Mouse (Mus musculus): ENCODE results near the gene Ugt2a3. TPM values are rescaled to one million over a fixed set of nuclear protein-coding genes. Genes with fewer than 3 reads are reported as not detected.
A peak's percentile ranks its signal among the peaks of the same experiment; 100 is the strongest.
"Not testable (repeated sequence)": the region's sequence is repeated elsewhere in the genome, so short reads cannot be mapped to it uniquely, and the experiment has no call there.

Ugt2a3 gene
- total RNA-seq (2021), result 1 to 10 TPM in 1 of 2 experiments, under 1 TPM in 1; 0.85 to 1.7 TPM
- long read RNA-seq, experiment 1, partial matches to known transcripts, result 0 of 2 reads
- long read RNA-seq, experiment 1, other reads (novel, unspliced or antisense), result 0 of 2 reads
- long read RNA-seq, experiment 2, result 0 reads

DNA sequence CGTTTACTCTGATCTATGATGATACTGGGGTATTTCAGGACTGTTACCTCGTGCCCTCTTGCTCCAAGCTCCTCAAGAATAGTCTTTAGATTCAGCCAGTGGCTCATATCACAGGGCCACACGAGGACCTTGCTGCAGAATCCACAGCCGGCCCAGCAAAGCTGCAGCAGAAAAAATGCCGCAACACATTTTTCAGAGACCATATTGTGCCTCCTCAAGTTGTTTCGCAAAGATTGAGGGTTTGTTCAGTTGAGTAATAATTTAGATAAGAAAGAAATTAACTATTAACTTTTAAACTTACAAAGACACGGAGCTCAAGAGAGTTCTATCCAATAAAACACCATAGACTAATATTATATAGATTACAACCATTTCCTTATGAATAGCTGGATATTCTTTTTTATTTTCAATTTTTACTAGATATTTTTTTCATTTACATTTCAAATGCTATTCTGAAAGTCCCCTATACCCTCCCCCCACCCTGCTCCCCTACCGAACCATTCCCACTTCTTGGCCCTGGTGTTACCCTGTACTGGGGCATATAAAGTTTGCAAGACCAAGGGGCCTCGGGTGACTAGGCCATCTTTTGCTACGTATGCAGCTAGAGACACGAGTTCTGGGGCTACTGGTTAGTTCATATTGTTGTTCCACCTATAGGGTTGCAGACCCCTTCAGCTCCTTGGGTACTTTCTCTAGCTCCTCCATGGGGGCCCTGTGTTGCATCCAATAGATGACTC, at the start of gene Ugt2a3:
Gene Ugt2a3, minus strand, starts transcription at position 235 of the 737 bp plus-strand sequence.
- DNase-seq, result no peak

DNA sequence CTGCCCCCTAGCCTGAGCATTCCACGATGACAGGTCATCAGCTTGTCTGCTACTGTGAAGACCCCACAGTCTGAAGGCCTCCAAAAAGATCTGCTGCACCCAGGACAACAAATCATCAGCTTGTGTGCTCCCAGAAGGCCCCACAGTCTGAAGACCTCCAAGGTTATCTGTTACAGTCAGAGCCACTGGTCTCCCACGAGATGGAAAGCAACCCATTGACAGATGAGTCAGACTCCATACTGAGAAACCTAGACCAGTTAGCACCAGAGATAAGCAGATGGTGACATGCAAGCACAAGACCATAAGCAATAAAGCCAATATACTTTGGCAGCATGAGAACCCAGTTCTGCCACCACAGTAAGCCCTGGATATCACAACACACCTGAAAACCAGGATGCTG, 43.2 kb upstream of the Ugt2a3 start:
- no peak for DNase-seq

DNA sequence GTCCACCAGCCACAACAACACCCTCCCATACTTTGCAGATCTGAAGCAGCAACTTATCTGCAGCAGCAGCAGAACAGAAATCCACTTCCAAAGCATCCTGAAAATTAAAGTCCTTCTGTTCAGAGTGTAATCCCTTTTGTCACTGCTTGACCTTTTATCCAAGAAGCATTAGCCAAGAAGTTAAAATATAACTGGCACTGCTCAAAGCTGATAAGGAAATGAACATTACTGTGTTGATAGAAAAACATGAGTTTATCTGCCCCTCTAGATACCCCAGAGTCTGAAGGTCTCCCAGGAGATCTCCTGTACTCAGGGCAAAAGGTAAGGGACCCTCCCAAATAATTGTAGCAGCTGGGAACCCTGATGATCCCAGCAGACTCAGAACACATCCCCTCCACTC, 42.8 kb upstream of the Ugt2a3 start:
- no peak for DNase-seq

DNA sequence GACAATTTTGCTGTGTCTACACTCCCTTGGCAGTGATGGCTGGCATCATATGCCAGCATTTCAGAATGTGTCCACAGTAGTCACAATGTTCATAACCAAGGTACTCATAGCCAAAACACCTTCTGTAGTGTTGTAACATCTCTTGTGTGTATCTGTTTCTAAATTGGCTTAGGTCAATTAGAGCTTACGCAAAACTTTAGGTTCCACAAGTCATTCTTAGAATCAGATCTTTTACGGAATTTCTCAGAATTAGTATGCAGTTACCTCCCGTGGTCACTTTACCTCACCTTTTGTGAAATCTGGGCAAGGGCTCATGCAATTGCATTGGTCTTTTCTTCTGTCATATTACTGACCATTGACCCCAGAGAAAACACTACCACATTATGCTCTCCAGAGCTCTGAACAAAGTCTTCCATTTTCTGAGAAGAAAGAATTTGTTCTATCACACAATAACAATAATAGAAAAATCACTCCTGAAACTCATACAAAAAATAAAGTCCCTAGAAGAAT, 38.9 kb upstream of the Ugt2a3 start:
- no peak for DNase-seq

DNA sequence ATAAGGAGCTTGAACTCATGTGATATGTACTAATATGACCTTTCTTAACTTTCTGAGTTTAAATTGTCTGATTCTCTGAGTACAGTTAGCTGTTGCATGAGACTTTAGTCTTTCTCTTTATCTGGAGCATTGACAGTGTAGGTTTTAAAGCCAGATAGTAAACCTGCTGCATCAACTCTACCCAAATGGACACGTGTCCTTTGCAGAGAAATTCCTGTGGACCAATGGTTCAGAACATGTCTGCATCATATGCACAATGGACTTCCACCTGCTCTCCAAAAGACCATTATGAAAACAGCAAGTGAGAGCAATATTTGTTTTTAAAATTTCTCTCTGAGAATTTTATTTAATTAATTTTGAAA, 36.5 kb upstream of the Ugt2a3 start:
- DNase-seq, result no peak

DNA sequence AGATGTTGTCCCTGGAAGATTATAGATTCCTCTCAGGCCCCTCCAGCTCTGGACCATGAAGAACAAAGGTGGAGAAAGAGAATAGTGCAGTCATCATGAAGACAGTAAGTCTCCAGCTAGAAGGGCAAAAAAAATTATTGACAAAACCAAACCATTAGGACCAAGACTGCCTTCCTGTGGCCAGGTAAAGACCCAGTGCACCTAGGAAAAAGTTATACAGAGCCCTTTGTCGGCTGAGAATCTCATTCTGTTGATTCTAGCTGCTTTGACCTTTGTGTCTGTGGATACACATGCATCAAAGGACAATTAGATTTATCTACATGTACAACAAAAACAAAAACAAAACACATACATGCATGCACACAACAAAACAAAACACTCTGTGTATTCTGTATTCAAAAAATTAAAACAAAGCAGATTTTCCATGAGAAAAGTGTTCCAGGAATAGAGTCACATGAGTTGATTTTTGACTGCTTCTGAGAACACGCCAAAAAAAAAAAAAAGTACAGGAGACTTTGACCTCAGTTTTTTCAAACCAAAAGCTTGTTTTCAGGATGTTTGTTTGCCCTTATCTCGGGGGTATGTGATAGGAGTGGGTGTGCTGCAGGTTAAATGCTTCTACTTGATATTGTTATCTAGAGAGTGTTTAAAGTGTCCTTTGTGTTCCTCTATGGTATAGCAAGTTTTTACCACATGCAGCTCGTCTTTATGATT, 36.0 kb upstream of the Ugt2a3 start:
- not testable (repeated sequence) for DNase-seq

DNA sequence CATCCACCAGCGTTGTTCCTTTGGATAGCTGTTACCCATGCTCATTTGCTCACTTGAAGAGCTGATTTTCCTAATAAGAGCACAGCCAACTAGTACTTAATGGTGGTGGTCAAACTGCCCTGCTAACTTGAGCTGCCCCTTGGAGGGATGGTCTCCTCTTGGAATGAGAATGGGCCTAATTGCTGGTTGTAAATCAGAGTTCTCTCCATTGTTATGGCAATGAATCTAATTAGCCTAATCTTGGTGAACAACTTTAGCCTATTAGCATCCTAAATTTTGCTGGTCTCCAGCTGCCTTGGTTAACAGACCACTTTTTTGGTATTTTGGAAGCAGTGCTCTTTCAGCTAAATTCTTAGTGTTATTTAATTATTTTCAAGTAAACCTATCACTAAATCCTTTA, 13.4 kb upstream of the Ugt2a3 start:
- no peak for DNase-seq

DNA sequence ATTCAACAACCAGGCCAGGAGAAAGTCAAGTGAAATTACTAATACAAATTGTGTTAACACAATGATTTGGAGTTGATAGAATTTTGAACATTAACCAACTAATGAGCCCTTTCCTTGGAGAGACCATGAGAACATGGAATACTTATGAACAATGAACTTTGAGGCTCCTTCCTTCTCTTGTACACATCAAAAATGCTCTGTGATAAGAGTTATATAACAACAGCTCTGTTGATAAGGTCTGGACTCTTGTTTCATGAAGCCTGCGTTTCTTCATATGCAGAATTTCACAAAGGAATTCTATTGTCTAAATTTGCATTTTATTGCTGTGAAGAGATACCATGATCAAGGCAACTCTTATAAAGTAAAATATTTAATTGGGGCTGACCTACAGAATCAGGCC, 12.2 kb upstream of the Ugt2a3 start:
- DNase-seq, result not testable (repeated sequence)

DNA sequence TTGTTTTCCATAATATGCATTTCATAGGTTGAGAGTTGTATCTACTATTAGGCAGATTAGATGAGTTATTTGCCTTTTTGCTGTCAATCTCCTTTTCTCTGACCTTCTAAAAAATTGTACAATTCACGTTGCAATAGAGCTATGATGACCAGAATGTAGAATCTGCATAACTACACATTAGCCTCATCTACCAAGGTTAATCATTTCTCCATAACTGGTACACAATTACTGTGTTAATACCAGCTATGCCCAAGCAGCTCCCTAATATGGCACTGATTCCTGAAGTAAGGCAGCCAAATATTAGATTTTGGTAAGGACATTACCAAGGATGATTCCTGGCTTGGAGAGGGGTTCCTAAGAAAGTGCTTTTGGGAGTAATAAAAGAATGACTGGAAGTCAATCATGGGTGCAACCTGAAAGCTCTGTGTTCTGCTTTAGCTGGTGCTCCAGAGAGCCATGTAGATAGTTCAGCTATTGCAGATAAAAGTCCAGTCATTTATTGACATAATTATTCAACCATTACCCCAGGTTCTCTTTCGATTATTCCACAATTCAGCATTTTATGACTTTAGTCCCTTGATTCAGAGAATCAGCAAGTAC, 10.6 kb upstream of the Ugt2a3 start:
- DNase-seq, result not testable (repeated sequence)

DNA sequence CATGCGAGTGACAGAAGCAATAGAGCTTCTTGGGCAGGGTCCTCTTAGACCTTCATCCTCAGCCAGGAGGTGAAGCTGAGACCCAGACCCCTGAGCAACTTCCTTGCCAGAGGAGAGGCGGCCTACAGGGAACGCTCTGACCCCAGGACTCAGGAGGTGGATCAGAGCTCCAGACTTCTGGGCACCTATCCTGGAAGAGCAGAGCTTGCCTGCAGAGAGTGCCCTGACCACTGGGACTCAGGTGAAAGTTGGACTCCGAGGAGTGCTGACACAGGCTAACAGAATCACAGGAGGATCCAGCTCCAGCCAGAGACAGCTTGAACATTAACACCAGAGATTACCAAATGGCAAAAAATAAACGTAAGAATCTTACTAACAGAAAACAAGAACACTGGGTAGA, 3.5 kb upstream of the Ugt2a3 start:
- DNase-seq, result no peak

DNA sequence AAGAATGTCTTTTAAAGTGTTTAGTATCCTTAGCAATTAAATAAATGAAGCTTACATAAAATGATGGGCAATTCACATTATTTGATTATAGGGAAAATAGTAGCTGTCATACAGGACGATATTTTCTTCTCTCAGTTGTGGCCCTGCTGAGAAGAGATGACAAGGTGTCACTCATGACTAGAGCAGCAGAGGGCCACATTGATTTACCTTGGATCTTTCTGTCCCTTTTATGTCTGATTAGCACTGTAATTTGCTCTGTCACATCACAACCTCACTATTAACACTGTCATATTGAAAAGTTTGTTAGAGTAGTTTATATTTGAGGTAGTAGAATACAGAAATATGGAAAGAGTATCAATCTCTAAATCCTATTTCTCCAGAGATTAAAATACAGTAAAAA, 1.8 kb downstream of the Ugt2a3 start:
- no peak for DNase-seq

DNA sequence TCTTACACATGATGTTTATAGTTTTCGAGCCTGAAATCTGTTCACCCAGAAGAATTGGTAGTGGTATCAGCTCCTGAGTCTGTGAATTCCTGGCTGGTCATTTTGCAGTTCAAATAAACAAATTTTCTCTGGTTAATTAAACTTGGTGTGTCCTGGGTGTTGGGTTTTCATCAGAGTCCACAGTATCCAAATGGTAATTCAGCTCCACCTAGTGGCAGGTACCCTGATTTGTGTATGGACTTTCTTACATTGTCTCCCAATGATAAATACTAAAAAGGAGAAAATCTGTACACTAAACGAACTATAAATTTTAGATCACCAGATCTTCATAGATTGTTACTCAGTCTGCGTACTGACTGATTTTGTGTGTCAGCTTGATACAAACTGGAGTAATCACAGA, 3.4 kb downstream of the Ugt2a3 start:
- peak; percentile 22 for DNase-seq

DNA sequence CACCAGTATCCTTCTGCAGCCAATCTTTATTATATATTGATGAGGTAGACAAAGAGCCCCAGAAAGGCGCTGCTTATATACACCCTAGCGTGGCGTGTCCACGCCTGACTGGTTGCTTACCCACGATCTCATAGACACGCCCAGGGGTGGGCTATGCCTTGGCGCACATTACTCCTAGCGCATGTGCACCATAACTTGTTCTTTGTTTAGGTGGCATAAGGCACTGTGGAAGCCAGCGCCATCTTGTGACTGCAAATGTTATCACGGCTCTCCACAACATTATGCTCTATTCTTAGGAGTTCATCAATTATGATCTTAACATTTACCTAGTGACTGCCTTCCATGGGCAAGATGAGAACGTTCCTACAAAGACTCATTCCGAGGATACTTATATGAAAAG, 25.6 kb downstream of the Ugt2a3 start:
- peak; percentile 2 for DNase-seq

DNA sequence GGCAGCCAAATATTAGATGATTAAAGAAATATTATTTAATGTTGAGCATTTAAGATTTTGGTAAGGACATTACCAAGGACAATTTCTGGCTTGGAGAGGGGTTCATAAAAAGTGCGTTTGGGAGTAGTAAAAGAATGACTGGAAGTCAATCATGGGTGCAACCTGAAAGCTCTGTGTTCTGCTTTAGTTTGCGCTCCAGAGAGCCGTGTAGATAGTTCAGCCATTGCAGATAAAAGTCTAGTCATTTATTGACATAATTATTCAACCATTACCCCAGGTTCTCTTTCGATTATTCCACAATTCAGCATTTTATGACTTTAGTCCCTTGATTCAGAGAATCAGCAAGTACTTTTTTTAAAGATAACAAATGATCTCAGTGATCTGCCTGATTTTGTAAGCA, 50.8 kb downstream of the Ugt2a3 start:
- not testable (repeated sequence) for DNase-seq

DNA sequence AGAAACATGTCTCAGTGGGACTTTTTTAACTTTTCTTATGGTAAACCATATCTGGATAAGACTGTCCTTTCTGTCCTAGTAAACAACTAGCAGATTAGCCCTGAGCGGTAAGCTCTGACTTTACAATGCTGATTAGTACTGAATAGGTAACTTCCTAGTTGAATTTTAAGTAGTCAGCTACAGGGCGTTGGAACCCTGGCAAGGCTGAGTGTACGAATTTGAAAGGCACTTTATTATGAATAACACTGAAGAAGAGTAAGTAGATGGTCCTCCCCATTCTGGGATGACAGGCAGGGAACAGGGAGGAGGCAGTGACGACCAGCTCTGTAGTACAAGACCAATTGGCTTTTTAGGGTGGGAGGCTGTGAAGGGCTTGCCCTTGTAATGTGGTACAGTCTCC, 61.0 kb downstream of the Ugt2a3 start:
- not testable (repeated sequence) for DNase-seq

DNA sequence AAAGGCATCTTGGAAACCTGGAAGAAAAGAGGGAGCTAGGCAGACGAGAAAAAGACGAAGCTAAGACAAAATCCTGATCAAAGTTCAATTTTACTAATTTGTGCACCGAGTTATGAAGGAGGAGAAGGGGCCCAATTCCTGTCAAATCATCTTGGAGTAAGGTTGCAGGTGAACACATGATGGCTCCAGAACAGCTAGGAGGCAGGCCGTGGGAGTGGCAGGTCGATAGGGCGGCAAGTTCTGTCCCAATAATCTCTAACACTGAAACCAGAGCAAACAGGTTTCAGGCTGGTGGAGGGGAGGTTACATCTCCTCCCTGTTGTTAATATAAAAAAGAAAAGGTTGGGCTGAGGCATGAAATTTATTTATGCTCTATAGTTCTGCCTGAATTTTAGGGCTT, 61.4 kb downstream of the Ugt2a3 start:
- no peak for DNase-seq

Other genes starting within 250 kb of the Ugt2a3 start
- 10 to 100 TPM; 19.0 to 40.9 TPM for gene Ugt2b36, start 244.6 kb downstream of the Ugt2a3 start, total RNA-seq (2021)
- gene Ugt2b5, start 196.9 kb downstream of the Ugt2a3 start, total RNA-seq (2021), result 10 to 100 TPM; 11.3 to 22.5 TPM
- under 1 TPM; 0.45 to 0.93 TPM for gene Ugt2b37, start 82.4 kb downstream of the Ugt2a3 start, total RNA-seq (2021)
- gene Ugt2b38, start 87.0 kb upstream of the Ugt2a3 start, total RNA-seq (2021), result under 1 TPM in 1 of 2 experiments, not detected in 1; 0.36 TPM
- not detected for gene Ugt2a2, start 145.1 kb upstream of the Ugt2a3 start, total RNA-seq (2021)
- gene Gm43638, start 149.6 kb upstream of the Ugt2a3 start, total RNA-seq (2021), result not detected
- not detected for gene Ugt2a1, start 153.7 kb upstream of the Ugt2a3 start, total RNA-seq (2021)
- under 1 TPM; 0.30 to 0.84 TPM for gene Sult1b1, start 201.0 kb upstream of the Ugt2a3 start, total RNA-seq (2021)
- 10 to 100 TPM in 1 of 2 experiments, 1 to 10 TPM in 1; 6.0 to 16.6 TPM for gene Sult1d1, start 231.8 kb upstream of the Ugt2a3 start, total RNA-seq (2021)